Mouse (Mus musculus) ovary, postnatal 14 days (tissue): ENCODE measurements around the gene Cym.

Experiments
- DNase-seq: peaks from one replicate; pipeline ENCODE4 v3.0.0; 2022; ENCODE audit warnings: low spot score

Gene Cym

DNA sequence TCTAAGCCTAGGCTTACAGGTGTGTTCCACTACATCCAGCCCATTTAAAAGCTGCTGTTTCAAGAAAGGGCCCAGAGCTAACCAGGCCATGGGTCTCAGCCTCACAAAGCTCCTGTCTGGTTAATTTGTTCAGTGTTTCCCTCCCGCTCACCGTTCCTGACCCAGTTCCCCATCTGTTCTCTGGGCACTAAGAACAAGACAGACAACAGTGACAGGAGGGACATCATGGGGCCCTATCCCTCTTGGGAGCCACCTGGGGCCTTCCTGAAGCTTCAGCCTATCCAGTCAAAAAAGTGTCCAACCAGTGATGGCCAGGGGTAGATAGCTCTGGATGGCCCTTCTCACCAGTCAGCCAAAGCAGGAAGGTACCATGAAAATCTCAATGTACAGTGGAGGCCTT, 58.8 kb downstream of the Cym start:
- no peak for DNase-seq
